Mouse (Mus musculus) cortical plate, adult 2 months (tissue): Measurements from ENCODE around the gene Zfyve27.

Source experiments
- CTCF ChIP-seq: fragments of 200-500 bp; IDR thresholded peaks from 2 replicates; pipeline ENCODE4 v1.5.1; 2011; ENCODE audit warnings: mild to moderate bottlenecking, control low read depth, low read length; ENCODE audit not compliant: insufficient read depth; ENCODE audit errors: extremely low read depth
- POLR2A ChIP-seq: fragments of 200-500 bp; IDR thresholded peaks from 2 replicates; pipeline ENCODE4 v1.6.1; 2011; ENCODE audit warnings: mild to moderate bottlenecking, low read length, control low read depth; ENCODE audit not compliant: insufficient read depth; ENCODE audit errors: extremely low read depth

DNA sequence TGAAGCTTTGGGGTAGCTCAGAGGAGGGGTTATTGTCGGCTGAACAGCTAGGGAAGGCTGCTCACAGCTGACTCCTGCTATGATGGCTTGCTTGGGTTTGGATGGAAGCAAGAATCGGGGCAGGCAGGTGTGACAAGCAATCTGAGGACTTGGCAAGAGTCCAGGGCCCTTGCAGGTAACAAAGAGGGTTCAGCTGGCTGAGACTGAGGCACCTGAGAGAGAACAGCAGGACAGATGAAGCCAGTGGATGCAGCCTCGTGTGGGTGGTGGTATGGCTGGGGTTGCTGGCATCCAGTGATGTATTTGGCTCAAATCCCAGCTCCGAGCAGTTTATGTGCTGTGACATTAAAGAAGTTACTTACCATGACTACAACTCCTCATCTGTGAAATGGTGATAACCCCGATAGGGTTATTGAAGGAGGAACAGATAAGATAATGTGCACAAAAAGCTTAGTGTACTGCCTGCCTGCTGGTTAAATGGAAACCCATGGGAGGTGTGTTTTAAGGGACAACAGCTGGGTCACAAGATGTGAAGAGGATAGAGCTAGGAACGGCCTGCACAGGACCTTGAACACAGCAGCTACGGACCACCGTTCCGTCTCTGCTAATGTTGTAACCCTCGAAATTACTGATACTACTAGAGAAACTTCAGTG, 5.7 kb downstream of the Zfyve27 start:
- TF ChIP-seq CTCF (no peak), POLR2A (no peak)
